Mouse (Mus musculus): ENCODE results near the gene Ptges3l.
"Not testable (repeated sequence)": the region's sequence is repeated elsewhere in the genome, so short reads cannot be mapped to it uniquely, and the experiment has no call there.

Ptges3l gene

DNA sequence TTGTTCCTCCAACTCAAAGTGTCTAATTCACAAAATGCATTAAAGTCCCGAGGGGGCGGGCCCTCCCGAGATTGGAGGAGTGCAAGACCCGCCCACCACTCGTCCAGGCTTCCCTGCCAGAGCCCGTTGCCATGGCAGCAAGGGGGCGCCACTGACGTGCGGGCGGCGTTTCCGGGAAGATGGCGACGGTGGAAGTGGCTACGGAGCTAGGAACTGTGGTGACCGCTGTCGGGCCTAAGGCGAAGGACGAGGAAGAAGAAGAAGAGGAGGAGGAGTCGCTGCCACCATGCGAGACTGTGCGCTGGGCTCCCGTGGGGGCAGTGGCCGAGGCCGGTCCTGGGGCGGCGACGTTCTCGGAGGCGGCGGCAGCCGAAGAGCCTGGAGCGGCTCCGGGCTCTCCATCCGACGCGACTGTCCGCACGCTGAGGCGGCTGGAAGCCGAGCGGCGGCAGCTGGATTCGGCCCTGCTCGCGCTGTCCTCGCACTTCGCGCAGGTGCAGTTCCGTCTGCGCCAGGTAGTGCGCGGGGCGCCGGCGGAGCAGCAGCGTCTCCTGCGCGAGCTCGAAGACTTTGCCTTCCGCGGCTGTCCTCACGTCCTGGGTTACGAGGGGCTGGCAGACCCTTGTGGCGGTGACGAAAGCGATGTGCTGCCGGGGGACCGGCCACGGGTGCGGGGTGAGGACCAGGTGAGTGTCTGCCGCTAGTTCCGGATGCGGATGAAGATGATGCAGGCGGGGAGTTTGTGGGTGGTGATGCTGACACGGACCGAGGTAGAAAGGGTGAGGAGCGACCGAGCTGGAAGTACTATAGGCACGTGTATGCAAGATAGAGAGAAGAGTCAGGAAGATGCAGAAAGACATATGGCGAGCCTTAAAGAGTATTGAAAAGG, at the start of gene Ptges3l, which contains the start of gene Rundc1:
Gene Ptges3l (minus strand): TSS at position 409 of the 889 bp plus-strand sequence.
Gene Rundc1 (plus strand): TSS at position 161 of the 889 bp plus-strand sequence.
- peak; percentile 99 for DNase-seq (ENCODE audit: low spot score)

- DNase-seq (ENCODE audit: low spot score), result no peak
Measured at GRCm38 (mm10) chr11:101474298-101474697, 49.2 kb upstream of the Ptges3l start.

- DNase-seq (ENCODE audit: low spot score), result not testable (repeated sequence)
Measured at GRCm38 (mm10) chr11:101473686-101474085, 48.6 kb upstream of the Ptges3l start.

GRCm38 (mm10) chr11:101472336-101472735, 47.2 kb upstream of the Ptges3l start:
- no peak for DNase-seq (ENCODE audit: low spot score)

GRCm38 (mm10) chr11:101471926-101472325, 46.8 kb upstream of the Ptges3l start:
- no peak for DNase-seq (ENCODE audit: low spot score)

DNA sequence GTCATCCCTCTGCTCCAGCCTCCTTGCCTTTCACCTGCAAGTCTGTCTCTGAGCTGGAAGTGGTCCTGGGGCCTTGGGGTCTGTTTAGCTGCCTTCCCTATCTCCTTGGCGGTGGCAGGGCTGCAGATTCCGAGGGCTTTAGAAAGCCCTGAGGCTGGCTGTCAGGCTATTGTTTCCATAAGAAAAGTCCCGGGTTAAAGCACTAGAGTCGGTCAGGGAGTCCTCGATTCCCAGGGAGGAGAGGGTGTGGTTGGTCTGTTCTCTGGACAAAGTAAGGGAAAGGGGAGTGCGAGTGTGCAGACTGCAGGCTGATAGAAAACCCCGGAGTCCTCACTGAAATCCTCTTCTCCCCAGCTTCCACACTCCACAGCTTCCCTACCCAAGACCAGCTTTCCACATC, 45.1 kb upstream of the Ptges3l start:
- DNase-seq (ENCODE audit: low spot score), result no peak

DNA sequence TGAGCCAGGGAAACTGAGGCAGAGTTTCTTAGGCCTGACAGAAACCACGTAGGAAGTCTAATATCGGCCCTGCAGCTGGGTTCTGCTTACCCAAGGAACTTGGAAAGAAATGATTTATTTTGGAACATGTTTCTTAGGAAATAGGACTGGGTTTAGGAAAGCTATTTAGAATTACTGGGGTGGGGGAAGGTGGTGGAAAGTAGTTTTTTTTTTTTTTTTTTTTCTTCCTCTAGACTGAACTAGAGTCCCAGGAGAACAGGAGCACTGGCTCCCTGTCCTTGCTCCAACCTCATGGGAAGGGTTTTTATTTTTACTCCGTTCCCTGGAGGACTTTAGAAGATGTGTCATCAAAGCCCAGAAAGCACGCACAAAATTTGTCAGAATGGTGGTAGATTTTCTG, 44.0 kb upstream of the Ptges3l start:
- DNase-seq (ENCODE audit: low spot score), result no peak

DNA sequence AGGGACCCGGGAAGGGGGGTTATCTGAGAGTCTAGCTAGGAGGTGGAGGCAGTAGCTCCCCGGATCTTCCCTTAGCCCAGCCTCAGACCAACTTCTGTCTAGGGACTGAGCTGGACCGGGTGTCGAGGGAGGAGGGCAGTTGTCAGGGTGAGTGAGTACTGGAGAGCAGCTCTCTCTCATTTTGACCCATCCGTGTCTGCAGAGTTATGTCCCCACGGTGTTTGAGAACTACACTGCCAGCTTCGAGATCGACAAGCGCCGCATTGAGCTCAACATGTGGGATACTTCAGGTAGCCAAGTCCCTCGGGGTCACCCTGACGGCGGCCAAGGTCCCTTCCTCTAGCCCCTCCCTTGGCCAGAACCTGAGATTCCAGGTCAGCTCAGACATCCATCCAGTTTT, 43.6 kb upstream of the Ptges3l start:
- no peak for DNase-seq (ENCODE audit: low spot score)

- no peak for DNase-seq (ENCODE audit: low spot score)
Measured at GRCm38 (mm10) chr11:101468263-101468688, 43.1 kb upstream of the Ptges3l start.

DNA sequence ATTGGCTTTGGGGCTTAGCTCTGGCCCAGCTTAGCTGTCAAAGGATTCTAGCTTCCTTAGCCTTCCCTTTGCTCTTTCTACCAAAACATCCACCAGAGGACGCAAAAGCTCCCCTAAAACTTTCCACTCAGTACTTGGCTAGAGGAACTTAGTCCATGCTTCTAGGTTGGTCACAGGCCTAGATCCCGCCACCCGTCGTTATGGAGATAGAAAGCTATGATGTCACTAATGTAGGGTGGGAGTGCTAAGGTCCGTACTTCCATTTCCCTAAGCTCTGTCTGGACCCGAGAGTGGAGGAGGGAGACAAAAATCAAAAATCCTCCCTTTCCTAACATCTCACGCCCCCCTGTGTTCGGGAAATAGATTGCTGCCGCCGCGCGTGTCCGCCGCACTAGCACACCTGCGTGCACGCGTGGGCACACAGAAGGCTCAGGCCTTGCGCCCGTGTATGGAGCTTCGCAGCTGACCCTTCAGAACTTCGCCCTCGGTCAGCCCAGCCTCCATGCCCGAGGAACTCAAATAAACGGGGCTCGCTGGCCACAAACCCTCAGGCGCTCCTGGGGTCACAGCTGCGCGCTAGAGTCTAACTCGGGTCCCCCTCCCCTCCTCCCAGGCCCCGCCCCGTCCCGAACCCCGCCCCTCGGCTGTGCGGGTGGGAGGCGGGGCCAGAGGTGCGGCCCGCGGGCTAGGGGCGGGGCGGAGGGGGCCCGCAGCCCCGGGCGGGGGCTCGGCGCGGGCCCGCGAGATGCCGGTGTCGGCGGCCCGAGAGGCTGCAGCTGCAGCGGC, 42.5 kb upstream of the Ptges3l start:
- peak; percentile 77 for DNase-seq (ENCODE audit: low spot score)

DNA sequence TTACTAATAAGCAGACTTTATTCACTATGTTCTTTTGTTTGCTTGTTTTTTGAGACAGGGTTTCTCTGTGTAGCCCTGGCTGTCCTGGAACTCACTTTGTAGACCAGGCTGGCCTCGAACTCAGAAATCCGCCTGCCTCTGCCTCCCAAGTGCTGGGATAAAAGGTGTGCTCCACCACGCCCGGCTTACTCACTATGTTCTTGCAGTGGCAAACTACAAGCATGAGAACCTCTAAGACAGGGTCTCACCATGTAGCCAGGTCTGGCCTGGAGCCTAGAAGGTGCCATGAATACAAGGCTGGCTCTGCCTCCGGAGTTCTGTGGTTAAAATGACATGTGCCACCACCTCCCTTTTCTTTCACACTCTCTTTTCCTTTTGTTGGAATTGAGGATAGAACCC, 41.4 kb upstream of the Ptges3l start:
- DNase-seq (ENCODE audit: low spot score), result not testable (repeated sequence)

- DNase-seq (ENCODE audit: low spot score), result peak; percentile 63
Measured at GRCm38 (mm10) chr11:101465869-101466551, 40.9 kb upstream of the Ptges3l start, which contains the start of gene Vat1. TSS of gene Vat1 (minus strand) at chr11:101466230.

DNA sequence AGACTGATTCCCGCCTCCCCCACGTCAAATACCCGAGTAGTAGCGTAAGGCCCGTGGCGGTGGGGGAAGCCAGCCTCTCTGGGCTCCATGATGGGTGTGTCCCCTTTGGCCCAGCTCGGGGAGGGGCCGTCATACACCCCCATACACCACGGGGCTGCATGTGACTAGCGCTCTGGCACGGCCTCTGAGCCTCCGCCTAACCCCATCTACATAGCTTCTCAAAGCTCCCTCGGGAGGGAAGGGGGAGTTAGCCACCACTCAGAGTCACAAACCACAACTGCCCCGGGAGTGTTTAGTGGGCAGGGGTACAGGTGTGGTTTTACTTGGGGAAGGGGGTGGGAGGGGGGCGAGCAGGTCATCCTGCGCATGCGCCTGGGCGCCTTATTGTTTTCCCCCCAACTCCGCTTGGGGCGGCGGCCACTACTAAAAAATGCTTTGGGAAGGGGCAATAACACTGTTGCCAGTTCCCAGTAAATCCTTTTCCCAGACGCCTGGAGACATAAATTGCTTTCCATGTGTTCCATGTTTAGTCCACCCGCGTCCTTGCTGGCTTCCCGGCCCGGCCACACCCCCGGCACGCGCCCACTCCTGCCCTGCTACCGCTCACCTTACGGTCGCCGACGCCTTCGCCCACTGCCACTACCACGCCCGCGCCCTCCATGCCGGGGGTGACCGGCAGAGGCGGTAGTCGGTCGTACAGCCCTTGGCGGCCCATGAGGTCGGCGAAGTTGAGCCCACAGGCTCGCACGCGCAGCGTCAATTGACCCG, 40.2 kb upstream of the Ptges3l start:
- peak; percentile 66 for DNase-seq (ENCODE audit: low spot score)

DNA sequence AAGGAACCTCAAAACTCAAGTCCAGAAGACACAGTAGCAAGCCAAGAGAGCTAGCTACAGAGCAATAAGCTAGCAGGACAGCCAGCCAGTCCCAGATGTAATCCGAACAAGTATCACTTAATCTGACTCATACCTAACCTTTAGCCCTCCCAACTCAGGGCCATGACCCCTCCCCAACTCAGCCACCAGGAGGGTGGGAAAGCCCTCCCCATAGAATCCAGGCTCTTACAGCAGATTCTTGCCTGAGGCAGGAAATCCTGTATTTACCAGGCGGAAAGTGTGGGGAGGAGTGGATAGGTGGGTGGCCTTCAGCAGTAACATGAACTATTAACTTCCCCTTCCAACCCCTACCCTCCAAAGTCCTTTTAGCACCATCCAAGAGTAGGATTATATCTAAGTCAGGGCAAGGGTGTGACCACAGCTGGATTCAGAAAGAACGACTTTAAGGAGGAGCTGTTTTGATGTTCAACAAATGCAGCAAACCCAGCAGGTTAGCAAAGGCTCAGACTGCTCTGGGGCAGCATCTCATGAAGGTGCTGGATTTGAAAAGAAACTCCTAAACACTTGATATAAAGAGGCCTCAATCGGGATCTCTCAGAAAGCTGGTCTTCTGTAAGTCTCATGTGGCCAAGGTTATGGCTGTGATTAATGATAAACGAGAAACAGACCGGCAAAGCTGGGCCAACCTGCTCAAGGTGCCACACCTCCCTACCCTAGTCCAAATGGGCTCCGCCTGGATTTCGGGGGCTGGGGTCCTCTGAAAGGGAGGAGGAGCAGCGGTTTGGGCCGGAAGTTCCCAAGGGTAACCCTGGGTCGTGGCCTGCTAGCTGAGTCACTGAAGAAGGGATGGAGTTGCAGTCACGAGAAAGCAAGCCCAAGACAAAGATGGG, 39.3 kb upstream of the Ptges3l start, which contains the start of gene Rnd2:
Gene Rnd2 (plus strand): TSS at position 789 of the 890 bp plus-strand sequence.
- DNase-seq (ENCODE audit: low spot score), result no peak

DNA sequence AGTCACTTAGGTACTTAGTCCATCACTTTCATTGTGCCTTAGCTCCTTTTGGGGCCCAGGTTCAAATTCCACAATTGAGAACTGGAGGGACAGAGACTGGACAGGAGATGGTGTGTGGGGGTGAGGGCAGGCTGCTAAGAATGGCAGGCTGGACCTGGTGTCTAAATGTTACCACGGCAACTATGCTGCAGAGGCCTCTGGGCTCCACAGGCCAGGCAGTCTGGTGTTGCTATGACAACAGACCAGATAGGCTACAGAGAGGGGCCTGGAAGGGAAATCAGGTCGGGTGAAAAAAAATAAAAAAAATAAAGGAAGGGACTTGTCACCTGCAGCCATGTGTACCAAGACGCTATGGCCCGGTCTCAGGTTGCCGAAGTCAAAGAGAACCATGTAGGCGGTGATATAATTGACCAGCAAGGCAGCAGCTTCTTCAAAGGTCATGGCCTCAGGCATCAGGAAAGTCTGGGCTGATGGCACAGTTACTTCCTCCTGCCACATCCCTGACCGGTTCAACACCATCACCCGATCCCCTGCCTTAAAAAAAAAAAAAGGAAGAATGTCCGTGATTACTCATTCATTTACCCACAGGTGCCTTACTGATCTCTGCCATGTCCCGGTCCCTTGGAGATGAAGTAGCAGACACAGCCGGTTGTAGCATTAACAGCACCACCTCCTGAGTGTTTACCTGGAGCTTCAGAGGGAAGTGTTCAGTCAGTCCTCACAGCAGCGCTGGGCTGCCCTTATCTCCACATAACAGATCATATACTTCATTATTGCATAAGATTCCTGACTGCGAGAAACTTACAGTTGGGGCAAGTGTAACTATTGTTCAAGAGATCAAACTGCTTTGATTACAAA, 37.7 kb upstream of the Ptges3l start:
- peak; percentile 84 for DNase-seq (ENCODE audit: low spot score)

DNA sequence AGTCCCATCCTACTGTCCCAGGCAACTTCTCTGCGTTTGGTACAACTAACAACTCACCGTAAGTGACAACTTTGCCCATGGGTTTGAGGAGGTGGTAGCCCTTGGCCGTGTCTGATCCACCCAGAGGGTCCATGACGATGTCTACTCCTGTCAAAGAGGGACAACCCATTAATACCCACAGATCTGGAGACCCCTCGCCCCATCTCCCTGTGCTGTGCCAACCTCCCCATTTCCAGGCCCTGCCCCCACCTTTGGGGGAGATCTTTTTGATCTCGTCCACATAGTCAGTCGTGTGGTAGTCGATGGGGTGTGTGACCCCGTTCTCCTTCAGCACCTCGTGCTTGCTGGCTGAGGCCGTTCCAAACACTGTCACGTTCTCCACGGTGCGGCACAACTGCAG, 37.0 kb upstream of the Ptges3l start:
- DNase-seq (ENCODE audit: low spot score), result no peak

GRCm38 (mm10) chr11:101460321-101460720, 35.2 kb upstream of the Ptges3l start:
- DNase-seq (ENCODE audit: low spot score), result no peak

- DNase-seq (ENCODE audit: low spot score), result no peak
Measured at GRCm38 (mm10) chr11:101459716-101460115, 34.6 kb upstream of the Ptges3l start.

DNA sequence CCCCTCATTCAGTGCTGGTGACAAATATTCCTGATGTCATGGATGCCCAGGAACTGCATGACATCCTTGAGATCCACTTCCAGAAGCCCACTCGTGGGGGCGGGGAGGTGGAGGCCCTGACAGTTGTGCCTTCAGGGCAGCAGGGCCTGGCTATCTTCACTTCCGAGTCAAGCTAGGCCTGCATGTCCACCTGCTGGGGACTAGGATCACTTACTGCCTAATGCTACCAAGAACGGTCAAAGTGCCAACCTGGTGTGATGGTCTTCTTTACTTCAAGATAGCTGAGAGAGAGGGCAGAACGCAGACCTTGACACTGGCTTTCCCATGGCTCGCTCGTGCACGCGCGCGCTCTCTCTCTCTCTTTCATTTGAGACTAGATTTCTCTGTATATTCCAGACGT, 33.1 kb upstream of the Ptges3l start:
- no peak for DNase-seq (ENCODE audit: low spot score)

Measured in embryo, embryonic 10 days (tissue).